Mouse (Mus musculus) retina, postnatal 7 days (tissue): ENCODE data around the gene Naip2.

ENCODE experiments used
- DNase-seq: peaks from one replicate; pipeline ENCODE4 v3.0.0-alpha.2; 2012; ENCODE audit warnings: low read depth, low spot score

Naip2 gene

DNA sequence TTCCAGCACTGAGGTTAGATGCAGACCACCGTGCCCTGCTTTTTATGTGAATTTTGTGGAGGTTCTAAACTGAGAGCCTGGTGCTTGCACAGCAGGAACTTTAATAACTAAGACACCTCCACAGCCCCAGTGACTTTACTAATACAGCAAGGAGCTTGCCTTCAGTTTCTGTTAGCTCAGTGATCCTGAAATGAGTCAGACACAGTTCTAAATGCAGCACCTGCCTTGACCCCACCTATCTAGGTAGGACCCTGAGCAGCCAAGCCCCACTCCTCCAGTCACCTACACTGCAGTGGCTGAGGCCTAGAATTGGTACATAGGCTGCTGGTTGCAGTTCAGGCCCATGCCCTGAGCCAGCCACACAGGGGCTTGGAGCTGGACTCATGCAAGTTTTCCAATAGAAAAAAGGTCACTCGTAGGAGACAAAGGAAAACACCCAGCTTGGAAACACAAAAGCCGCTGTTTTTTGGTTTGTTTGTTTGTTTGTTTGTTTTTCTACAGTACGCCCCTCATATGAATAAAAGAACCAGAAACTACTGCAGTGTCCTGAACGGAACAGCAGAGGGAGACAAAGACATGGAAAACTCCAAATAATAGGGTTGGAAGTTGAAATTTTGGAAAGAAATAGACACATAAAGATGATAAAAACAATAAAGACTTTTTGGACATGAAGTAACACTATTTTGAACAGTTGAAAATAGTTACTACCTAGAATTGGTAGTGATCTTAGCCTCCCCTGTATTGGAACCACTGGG lies 89.5 kb downstream of the Naip2 start:
- peak; percentile 21 for DNase-seq

DNA sequence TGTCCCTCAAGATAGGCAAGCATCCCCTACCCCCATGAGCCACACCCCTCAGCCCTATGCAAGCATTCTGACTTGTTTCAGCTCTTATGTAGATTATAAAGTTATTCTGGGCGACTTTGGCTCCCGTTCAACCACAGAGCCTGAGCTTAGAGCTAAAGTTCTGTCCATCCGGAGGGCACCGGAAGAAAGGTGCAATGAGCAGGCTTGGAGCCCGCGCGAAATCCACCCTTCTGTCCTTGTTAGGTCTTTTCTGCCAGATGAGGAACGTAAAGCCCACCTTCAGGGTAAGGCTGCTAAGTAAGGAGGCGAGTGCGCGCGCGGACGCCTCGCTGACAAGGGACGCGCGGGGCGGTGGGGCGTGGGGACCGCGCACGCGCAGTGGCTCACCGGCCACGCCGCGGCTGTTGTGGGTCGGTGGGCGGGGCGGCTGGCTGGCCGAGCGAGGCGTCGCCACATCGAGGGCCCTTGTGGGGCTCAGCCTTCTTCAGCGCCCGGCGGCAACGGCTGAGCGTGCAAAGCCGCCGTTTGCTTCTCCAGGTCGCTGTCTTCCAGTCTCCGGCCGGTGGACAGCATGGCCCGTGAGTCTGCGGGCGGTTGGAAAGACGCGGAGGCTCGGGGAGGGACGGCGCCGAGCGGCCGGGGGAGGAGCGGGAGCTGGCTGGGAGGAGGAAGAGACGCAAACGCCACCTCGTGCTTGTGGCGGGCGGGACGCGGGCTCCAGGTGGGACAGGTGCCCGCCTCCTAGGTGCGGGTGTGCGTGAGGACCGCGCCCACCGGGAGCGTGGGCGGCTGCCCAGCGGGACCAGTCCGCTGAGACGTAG lies 94.0 kb downstream of the Naip2 start, which contains the start of gene Serf1:
Serf1 (plus strand) TSS at position 361 of the 821 bp plus-strand sequence.
- DNase-seq: peak; percentile 76

DNA sequence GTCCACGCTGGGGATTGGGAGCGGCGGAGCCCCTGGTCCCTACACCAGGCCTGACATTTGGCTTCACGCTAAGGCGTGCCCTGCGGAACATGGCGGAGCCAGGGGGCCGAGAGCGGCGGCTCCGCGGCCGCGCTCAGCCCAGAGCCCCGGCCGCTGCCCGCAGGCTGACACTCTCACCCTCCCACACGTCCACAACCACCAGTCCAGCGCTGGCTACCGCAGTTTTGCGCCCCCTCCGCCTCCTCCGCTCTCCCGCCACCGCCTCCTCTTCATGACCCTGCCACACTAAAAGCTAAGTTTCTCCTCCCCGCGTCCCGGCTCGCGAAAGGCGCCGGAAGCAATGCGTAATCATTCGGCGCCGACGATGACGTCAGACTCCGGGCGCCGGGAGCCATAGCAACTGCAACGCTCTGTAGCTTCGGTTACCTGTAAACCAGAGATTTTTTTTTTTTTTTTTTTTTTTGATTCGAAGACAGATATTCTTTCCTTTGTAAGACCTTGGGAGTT lies 98.1 kb downstream of the Naip2 start, which contains the start of gene Bdp1:
Bdp1 (minus strand) TSS at position 323 of the 507 bp plus-strand sequence.
- DNase-seq: peak; percentile 90

DNA sequence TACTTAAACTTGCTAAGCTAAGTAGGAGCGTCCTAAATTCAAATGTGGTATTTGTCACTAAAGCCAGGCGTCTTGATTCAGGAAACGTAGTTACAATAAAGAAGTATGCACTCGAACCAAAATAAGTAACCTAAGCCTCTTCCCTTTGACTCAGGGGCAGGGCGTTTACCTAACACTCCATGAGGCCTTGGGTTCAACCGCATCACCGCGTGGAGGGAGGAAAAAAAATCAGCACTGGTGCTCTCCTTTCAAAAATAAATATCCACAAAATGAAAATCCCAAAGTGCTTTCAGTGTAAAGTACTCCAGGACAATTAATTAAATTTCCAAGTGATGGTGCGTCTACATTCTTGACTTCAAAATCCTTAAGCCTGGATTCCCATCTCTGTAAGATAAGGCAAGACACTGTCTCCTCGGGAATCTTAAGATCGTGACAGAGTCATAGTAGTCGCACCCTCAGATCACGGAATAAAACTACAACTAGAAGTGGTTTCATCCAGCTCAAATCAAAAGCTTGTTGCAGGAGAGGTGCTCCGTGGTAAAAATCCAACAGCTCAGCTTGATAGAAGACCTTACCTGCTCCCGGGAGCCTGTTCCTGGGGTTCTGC lies 98.7 kb downstream of the Naip2 start:
- no peak for DNase-seq

DNA sequence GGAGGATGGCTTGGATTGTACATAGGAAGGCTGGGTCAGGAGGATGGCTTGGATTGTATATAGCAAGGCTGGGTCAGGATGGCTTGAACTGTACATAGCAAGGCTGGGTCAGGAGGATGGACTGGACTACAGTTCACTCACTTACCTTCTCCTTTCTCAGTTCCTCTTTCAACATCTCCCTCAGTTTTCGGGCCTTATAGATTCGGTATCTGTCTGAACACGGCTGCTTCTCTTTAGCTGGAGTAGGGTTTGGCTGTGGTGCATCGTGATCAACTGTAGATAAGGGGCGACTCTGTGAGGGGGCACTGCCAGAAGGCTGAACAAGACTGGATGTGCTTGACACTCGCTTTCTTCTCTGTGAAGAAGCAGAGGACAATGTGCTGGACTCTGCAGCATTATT lies 103.1 kb downstream of the Naip2 start:
- no peak for DNase-seq
